Mouse (Mus musculus) lung, postnatal 10 days (tissue): ENCODE results near the gene 0610012G03Rik.
A peak's percentile ranks its signal among the peaks of the same experiment; 100 is the strongest.
"Not testable (repeated sequence)": the region's sequence is repeated elsewhere in the genome, so short reads cannot be mapped to it uniquely, and the experiment has no call there.

Experiments
- DNase-seq: peaks from one replicate; pipeline ENCODE4 v3.0.0; 2021

Gene 0610012G03Rik

DNA sequence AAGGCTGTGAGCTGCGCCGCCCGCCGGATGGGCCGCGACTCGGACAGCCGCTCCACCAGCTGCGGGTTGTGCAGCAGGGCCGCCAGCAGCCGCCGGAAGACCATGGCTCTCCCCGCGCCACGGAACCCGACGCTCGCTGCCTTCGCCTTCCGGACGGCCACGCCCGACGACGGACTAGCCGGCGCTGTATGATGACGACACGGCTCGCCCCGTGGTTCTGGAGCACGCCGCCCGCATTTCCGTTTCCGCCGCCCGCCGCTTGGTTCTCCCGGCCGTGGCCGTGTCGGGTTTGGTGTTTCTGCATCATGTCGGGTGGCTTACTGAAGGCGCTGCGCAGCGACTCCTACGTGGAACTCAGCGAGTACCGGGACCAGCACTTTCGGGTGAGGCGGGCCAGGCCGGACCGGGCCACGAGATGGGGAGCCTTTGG, at the start of gene 0610012G03Rik, which contains the start of gene Ncbp2:
0610012G03Rik (minus strand) TSS at position 150 of the 430 bp plus-strand sequence.
Ncbp2 (plus strand) TSS at position 169 of the 430 bp plus-strand sequence.
- DNase-seq, result peak; percentile 97

DNA sequence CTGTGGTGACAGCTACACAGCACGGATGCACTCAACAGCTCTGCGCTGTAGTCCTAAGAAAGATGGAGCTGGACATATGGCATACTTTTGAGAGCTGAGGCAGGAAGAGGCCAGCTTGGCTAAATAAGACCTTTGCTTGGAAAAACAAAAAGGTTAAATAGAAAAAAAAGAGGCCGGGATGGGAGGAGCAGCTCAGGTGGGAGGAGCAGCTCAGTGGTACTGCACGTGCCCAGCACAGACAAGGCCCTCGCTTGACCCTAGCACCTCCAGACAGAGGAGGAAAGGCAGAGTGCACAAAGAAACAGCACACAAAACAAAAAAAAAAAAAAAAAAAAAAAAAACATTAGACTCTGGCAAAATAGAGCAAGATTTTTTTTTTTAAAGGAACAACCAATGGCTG, 48.1 kb upstream of the 0610012G03Rik start:
- no peak for DNase-seq

DNA sequence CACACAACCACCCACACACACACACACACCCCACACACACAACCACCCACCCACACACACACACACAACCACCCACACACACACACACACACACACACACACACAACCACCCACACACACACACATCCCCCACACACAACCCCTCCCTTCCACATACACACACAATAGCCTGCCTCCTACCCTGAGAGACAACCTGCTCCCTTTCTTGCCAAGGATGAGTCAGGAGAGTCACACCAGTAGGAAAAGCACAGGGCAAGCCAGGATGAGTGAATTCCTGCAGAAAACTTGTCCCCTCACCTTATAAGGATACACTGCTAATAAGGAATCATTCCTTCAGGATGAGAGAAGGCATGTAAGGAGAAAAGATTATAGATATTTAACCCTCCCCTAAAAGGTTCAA, 45.7 kb upstream of the 0610012G03Rik start:
- DNase-seq, result no peak

DNA sequence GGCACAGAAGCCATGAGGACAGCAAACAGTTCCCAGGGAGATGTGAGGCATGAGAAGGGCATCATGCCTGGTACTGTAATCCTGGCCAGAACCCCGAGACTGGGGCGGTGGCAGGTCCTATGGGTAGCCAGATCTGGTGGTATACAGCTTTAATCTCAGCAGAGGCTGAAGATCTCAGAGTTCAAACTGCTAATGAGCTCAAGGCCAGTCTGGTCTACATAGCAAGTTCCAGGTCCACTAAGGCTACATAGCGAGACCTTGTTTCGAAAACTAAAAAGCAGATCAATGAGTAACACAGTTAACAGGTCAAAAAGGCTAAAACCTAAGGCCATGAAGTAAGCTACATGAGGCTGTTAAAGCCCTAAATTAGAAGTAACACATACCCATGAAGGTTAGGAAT, 44.9 kb upstream of the 0610012G03Rik start:
- DNase-seq, result no peak

DNA sequence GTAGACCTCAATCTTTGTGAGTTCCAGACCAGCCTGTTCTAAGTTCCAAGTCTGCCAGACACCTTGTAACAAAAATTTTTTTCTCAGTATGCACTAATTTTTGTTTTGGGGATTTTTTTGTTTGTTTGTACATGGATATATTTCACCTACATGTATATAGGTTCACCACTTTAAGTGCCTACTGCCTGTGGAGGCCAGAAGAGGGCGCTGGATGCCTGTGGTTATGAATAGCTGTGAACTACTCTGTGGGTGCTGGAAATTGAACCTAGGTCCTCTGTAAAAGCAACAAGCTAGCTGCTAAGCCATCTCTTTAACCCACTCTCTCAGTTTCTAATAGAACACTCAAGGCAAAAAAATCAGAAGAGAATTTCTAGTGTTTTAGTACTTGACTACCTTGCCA, 43.7 kb upstream of the 0610012G03Rik start:
- no peak for DNase-seq

DNA sequence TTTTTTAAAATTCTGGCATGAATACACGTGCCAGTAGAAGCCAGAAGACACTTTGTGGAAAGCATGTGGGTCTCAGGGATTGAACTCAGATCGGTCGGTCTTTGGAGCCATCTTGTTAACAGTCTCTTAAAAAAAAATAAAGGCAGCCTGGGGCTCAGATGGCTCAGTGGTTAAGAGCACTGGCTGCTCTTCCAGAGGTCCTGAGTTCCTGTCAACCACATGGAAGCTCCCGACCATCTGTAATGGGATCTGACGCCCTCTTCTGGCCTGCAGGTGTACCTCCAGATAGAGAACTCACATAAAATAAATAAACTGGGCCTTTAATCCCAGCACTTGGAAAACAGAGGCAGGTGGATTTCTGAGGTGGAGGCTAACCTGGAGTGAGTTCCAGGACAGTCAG, 32.7 kb upstream of the 0610012G03Rik start:
- DNase-seq, result no peak

DNA sequence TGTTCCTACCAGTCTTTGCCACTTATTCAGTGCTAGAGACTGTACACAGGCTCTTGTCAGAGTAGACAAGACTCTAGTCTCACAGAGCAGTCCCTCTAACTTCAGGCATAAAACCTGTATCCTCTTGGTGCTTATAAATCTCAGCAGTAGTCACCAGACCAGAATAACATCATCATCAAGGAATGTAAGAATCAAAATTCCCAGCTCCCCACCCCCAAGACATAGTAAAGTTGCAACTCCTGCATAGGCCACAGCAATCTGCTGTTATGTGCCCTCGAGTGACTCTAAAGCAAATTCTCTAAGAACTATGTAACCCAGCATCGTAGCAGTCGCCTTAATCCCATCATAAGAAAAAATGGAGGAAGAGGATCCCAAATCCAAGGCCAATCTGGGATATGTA, 31.2 kb upstream of the 0610012G03Rik start:
- DNase-seq, result no peak

DNA sequence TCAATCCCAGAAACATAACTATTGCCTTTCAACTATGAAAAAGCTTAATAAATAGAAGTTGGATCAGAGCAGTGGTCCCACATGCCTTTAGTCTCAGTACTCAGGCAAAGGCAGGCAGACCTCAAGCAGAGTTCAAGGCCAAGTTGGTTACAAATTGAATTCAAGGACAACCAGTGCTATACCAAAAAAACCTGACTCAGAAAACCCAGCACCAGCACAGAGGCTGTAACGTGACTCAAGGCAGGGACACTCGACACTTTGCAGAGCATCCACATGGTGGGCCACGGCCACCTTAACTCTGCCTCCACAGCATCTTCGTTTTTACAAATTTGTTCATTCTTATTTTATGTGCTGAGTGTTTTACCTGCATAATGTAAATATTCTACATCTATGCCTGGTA, 27.0 kb upstream of the 0610012G03Rik start:
- no peak for DNase-seq

DNA sequence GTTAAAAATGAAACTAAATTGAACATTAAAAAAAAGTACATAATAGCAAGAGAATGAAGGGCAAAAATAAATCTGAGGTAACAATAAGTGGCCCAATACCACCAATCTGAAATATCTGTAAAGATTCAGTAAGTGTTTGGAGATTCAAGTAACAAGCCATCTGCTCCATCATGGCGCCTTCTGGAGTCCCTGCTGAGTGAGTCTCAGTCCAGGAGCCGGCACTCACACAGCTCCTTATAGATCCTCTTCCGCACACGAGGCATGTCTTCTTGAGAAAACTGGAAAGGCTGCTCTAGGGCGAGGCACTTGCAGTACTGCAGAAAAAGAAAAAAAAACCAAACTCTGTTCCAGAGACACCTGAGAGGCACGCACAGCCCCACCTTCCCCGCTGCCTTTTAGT, 14.9 kb upstream of the 0610012G03Rik start:
- DNase-seq, result no peak

DNA sequence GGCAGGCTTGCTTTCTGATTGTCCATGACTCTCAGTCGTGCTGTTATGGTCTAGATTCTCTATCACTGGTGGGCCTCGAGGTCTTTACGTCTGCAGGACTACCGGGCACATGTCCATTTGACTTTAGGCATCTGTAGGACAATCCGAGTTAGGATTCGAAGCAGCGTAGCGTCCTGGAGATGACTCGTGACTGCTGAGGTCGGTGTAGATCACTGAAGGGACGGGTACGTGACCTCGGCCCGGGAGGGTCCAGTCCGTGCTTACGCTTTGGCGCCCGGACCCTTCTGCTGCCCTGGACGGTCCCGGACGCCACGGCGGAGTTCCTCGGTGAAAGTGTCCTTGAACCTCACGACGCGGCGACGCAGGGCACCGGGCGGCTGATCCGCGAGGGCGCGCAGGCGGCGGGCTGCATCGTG, 385 bp downstream of the 0610012G03Rik start:
- no peak for DNase-seq

DNA sequence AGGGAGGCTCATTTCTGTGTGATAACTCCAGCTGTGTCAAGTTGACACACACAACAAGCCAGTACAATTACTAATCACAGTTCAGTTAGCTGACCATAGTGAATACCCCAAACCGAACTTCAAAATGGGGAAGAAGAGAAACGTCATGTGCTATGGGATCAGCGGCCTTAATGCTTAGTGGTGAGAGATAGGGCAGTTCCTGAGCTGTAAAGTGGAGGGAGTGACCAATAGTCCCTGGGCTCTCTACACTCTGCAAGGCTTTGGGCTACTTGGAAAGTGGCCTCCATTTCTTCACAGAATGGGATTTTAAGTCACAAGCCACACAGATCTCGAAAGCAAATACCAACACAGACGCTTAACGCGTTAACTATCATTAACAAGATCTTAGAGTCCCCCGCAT, 961 bp downstream of the 0610012G03Rik start:
- no peak for DNase-seq

DNA sequence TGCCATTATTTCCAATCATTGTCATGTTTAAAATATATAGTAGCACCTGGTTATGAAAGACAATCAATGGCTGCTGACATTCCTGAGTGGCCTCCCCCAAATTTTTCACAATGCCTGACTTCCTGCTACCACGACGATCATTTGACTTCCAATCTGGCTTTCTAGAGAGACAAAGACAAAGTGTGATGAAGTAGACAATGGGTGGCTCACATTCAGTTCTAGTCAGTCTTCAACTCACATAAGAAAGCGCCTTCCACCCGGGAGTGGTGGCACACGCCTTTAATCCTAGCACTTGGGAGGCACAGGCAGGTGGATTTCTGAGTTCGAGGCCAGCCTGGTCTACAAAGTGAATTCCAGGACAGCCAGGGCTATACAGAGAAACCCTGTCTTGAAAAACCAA, 2.3 kb downstream of the 0610012G03Rik start:
- not testable (repeated sequence) for DNase-seq

DNA sequence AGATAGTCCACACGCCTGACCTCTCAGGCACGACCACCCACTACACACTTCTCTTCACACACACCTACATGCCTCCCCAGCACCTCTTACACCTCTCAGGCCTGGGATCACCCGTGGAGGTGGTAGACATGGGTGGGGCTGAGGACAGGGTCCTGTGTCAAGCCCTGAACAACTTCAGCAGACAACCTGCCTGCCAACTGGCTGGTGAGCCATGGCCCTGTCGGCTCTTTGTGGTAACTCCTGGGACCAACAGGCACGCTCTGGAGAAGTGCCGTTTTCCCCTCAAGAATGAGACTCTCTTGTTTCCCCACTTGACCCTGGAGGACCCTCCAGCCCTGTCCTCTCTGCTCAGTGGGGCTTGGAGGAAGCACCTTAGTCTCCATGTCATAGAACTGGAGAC, 2.9 kb downstream of the 0610012G03Rik start:
- DNase-seq, result no peak

DNA sequence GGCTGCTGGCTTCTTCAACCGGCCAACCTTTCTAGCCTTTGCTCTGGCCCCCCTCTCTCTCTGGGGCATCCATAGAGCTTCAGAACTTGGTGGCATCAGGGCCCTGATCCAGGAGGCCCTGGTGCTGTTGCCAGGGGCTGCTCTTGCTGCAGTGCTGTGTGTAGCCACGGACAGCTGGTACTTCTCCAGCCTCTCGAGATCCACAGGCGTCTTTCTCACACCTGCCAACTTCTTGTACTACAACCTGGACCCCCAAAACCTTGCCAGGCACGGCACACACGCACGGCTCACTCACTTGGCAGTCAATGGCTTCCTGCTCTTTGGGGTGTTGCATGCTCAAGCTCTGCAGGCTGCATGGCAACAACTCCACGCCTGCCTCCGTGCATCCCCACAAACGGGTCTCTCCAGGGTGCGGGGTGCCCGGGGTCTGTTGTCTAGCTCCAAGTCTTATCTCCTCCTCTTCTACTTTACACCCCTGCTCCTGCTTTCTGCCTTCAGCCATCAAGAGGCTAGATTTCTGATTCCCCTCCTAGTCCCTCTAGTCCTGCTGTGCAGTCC, 3.5 kb downstream of the 0610012G03Rik start:
- DNase-seq, result no peak

DNA sequence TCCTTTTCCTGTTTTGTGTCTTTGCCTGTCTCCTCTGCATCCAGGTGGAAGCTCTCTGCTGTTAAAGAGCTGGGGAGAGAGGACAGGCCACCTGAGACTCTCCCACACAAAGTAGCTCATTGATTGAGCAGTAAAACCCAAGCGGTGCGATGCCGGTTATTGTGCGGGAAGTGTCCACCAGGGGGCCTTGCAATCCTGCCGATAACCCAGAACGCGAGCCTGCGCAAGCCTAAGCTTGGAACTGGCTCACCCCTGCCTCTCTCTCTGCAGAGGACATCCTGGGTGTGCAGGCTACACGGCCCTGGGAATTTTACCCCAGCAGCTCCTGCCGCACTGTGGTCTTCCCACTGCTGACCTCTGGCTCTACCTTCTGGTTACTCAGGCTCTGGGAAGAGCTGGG, 4.3 kb downstream of the 0610012G03Rik start:
- DNase-seq, result peak; percentile 86

DNA sequence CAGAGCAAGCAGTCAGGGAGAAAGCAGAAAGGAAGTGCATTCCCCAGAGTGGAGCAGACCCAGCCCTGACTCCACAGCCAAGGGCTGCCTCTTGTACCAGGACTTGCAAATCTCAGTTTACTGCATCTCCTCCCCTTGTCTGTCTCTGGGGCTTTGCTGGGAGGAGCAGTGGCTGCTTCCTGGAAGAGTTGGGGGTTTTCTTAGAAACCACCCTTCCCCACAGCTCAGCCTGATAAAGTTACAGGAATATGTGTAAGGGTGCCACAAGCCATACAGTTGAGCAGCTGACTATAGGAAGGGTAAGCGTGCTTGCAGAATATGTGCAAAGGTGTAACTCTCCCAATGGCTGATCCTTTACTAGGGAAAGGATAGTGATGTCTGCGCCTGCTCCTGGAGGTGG, 7.7 kb downstream of the 0610012G03Rik start:
- DNase-seq, result no peak

DNA sequence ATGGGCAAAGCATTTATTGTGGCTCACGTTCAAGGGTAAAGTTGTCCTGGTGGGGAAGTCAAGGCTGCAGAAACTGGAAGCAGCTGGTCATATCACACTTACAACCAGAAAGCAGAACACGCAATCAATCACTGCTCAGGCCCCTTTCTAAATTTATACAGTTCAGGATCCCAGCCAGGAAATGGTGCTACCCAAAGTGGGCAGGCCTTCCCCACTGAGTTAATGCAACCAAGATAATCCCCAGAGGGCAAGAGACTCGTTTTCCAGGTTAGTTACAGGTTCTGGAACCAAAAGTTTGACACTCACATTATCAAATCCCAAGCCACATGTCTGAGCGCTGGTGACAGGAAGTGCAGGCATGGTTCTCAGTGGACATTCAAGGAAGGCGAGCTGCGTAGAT, 9.4 kb downstream of the 0610012G03Rik start:
- DNase-seq, result no peak

DNA sequence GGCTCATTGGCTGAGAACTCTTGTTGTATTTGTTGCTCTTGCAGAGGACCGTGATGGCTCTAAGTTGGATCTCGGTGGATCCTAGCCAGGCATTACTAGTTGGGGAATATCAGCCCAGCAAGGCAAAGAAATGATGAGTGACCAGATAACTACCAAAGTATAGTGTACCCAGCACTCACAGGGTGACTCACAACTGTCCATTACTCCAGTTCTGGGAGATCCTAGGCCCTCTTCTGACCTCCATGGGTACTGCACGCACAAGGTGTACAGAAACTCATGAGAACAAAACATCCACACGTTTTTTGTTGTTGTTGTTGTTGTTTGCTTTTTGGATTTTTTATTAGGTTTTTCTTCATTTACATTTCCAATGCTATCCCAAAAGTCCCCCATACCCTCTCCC, 11.7 kb downstream of the 0610012G03Rik start:
- DNase-seq, result no peak

DNA sequence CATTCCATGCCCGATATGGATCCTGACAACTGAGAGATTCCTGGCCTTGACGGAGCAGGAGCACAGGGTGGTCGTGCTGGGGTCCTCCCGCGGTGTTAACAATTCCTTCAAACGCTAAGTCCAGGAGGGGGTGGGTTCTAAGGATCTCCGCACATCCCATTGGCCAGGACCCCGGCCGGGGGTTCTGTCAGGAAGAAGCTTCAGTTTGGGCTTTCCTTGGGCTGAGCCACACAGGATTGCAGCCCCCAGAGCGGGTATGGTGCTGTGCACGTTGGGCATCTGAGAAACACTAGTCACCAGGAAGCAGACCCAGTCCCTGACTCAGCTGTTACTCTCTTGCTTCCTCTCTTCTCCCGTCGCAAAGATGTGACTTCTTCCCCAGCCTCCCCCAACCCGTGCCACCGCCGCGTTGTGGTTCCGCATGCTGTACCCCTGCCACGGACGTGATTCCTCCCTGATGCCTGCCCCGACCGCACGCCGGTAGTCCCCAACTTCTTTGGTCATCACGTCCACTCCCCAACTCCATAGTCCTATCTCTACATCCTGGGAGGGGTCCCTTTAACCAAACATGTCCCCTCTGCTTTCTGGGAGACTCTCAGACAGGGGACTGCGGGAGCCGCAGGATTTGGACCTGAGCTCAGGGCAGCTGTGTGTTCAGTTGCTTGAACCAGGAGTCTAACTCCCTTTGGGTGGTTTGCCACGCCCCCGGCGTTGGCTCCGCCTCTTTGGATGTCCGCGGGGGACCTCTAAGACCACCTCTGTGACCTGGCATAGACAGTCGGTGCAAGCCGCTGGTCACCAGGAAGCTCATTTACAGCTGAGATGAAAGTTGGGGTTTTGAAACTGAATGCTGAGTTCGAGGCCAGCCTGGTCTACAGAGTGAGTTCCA, 13.0 kb downstream of the 0610012G03Rik start:
- DNase-seq, result no peak

DNA sequence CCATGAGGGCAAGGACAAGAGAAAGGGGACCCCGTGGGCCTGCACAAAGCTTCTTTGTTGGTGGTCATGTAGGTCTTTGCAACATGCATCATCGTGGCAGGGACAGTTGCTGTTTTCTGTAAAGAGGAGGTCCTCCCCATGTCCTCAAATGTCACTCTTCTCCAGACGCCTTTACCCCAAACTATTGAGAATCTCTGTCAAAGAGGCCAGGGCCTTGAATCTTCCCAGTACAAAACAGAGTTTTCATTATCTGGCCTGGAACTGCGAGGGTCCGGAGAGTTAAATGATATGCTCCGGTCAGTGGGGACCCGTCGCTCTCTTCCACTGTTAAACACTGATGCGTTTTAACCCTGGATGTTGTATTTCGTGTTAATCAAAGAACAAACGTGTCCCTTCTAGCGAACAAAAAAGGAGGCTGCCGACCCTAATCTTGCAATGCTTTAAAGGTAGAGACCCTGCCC, 13.7 kb downstream of the 0610012G03Rik start:
- no peak for DNase-seq

DNA sequence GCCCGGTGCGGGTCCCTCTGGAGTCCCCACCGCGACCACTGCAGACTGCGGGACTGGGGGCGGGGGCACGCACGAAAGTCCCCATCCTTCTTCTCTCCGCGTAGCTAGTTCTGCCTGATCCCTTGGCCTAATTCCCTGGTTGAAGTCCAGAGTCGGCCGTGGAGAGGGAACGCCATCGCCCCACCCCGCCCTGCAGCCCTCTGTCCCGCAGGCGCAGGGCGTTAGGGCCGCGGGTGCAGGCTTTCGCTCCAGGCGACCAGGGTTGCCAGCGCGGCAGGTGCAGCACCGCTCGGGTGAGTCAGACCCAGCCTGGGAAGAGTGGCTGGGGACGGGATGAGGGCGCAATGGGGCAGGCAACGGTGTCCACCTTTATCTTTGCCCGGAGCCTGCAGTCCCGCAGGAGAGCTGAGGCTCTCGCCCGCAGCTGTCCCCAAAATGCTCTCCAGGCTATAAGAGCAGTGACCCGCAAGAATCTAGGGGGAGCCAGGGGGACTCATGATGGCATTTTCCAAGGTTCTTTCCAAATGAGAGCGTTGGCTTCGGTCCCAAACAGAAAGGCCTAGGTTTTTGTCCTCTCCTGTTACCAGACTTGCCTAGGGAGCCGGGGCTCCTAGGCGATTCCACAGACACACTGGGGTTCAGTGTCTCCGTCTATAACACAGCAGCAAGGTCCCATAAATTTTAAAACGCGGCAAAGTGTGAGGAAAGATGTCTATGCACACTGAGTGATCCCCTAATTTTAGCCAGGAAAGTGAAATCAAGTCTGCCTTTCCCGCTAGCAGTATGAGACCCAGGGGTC, 14.3 kb downstream of the 0610012G03Rik start, which contains the start of gene Pigz:
Pigz (plus strand) TSS at position 101 of the 799 bp plus-strand sequence.
- peak; percentile 57 for DNase-seq

DNA sequence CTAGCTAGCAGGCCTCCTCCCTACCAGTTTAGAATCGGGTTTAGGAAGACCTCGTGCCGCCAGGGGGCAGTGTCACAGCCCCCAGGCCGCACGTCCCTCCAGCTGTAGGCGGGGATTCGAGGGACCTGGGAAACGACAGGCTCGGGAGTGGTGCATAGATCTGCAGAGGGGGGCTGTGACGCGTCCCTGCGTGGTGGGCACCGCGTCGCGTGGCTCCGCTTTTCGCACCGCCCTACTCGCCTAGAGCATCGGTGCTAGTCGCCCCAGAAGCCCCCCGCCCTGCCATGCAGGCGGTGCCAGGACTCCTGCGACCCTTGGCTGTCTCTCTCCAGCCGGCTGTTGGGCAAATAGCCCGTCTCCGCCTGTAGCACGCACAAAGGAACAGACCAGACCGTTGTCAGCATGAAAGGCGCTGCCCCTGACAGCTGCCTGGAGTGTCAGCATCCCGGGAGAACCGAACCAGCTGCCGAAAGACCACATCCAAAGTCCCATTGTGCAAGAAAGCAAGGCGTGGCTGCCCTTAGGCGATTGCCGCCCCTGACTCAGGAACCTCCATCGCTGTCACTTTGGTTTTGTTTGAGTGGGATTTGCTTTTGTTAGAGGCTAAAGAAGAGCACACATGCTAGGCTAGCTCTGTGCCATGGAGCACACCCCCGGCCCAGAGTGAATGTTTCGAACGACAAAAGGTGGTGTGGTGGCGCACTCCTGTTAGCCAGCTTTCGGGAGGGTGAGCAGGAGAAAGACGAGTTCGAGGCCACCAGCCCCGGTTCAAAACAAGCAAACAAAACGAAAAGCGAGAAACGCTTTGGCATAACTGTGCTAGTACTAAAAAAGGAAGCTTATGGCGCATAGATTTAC, 15.2 kb downstream of the 0610012G03Rik start:
- peak; percentile 95 for DNase-seq
